Mouse (Mus musculus): ENCODE data around the gene Mcur1.

Mcur1 gene

GRCm38 (mm10) chr13:43524491-43525362 is 35.3 kb downstream of the Mcur1 start:
- DNase-seq: no peak

- no peak for DNase-seq
These were observed 36.0 kb downstream of the Mcur1 start for GRCm38 (mm10) chr13:43523906-43524480.

DNA sequence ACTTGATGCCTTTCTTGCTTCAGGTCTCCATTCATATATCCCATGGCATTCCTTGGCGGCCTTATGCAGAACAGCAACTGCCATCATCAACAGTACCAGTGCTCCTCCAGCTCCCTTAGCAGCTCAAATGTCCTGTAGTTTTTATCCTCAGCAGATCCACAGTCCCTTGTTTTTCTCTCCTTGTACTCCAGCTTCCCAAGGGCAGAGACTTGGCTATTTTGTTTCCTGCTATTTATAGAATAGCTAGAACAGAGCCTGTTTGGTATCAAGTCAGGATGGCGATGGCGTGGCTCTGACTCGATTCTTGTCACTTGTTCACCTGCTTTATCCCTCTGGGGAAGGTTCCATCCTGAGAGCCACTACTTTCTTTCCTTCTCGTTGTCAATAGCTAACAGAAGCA is 38.1 kb downstream of the Mcur1 start:
- DNase-seq: no peak

- DNase-seq: no peak
These were observed 40.7 kb downstream of the Mcur1 start for GRCm38 (mm10) chr13:43519251-43519650.

- DNase-seq: no peak
These were observed 42.6 kb downstream of the Mcur1 start for GRCm38 (mm10) chr13:43517371-43517770.

DNA sequence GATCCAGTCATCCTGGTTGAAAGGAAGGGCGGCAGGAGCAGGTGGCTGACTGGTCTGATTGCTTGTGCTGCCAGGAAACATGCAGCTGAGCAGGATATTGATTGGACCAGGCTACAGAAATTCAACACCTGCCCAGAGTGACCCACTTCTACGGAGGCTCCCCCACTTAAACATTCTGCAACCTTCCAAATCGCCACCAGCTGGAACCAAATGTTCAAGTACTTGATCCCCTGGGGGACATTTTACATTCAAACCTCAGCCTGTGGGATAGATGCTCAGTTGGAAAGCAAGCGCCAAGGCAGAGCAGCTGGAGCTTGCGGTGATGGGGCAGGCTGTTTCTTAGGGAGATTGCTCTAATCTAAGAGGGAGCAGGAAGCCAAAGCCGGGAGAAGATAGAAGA is 43.1 kb downstream of the Mcur1 start:
- DNase-seq: no peak

GRCm38 (mm10) chr13:43516119-43516518 is 43.9 kb downstream of the Mcur1 start:
- DNase-seq: no peak

DNA sequence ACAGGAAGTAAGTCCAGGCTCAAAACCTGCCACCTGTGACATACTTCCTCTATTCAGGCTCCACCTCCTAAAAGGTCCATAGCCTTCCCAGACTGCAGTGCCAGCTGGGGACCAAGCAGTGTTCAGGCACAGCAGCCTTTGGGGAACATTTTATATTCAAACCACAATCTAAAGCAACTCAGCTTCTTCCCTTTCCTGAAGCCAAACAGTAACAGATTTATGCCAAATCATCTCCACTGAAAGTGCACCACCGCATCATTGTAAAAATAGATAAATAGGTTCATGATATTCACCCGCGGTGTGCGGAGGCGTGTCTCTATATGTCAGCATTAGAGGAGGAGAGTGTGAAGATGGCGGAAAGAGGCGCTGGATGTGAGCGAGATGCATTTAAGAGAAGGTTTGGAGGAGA is 45.0 kb downstream of the Mcur1 start:
- no peak for DNase-seq

DNA sequence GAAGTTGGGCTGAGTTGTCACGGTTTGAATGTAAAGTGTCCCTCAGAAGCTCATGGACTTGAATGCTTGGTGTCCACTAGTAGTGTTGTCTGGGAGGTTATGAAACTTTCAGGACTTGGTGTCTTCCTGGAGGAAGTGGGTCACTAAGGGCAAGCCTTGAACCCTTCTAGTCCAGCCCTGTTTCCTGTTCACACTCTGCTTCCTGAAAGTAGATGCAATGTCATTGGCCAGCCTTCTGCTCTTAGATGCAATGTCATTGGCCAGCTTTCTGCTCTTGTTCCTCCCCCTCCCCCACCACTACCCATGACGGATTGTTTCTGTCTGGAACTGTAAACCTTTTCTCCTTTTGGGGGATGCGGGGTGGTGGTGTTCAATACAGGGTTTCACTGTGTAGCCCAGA is 47.3 kb downstream of the Mcur1 start:
- DNase-seq: no peak

DNA sequence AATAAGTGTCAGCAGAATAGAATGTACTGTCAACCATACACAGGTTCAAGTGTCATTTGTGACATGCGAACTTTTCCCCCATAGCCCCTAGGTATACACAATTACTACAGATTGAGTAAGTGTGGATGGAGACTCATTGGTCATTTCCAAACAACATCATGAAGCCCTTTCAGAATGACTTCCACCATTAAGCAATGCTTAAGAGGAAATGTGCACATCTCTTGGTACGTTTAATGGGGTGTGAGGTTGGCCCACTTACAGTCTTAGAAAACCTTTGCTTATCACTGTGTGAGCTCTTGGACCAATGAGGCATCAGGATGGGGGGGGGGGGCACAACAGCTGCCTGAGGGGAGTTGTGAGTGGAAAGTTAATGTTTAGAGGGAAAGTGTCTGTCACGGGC is 54.2 kb downstream of the Mcur1 start:
- DNase-seq: no peak

- peak; percentile 37 for DNase-seq
These were observed 56.6 kb downstream of the Mcur1 start for GRCm38 (mm10) chr13:43503395-43503850.

DNA sequence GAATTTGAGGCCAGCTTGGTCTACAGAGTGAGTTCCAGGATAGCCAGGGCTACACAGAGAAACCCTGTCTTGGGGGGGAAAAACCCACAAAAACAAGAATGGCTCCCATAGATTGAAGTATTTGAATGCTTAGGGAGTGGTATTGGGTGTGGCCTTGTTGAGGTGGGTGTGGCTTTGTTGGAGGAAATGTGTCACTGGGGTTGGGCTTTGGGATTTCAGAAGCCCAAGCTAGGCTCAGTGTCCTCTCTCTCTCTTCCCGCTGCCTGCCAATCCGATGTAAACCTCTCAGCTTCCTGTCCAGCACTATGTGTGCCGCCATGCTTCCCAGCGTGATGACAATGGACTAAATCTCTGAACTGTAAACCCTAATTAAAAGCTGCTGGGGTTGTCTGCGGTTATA is 58.4 kb downstream of the Mcur1 start:
- DNase-seq: no peak

DNA sequence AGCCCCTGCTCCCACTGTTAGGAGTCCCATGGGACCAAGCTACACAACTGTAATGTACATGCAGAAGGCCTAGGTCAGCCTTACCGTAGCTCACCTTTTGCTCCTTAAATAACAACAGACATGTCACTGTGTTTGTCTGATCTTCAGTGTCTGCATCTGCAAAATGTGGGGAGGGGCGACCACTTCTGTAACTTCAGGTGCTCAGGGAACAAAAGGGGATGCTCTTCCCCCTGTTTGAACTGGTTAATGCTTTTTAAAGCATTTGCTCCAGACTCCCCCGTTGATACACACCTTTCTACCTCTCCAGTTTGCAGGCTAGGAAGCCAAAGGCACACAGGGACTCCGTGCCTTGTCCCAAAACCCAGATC is 59.5 kb downstream of the Mcur1 start:
- no peak for DNase-seq

DNA sequence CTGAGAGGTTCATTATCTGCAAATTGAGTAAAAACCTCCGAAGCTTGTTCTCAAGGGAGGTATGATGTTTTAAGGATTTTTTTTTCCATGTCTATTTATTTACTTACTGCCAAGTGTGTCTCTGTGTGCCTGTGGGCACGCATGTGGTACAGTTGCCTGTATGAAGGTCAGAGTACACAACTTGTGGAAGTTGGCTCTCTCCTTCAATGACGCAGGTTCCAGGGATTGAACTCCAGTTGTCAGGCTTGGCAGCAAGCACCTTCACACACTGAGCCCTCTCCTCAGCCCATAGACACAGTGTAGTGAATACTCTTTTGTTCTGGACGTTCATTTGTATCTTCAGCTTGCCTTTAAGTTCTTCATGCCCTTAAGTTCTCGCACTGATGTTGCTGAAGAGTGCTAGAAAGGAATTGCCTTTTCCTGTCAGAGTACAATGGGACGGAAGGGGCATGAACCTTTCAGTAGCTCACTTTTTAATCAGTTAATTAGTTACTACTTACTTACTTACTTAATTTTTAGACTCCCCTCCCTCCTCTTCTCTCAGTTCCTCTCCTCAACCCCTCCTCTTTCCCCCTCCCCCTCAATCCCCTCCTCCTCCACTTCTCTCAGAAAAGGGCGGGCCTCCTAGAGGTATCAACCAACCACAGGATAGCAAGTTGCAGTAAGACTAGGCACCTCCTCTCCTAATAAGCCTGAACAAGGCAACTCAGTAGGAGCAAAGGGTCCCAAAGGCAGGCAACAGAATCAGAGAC is 60.1 kb downstream of the Mcur1 start:
- DNase-seq: peak; percentile 30

DNA sequence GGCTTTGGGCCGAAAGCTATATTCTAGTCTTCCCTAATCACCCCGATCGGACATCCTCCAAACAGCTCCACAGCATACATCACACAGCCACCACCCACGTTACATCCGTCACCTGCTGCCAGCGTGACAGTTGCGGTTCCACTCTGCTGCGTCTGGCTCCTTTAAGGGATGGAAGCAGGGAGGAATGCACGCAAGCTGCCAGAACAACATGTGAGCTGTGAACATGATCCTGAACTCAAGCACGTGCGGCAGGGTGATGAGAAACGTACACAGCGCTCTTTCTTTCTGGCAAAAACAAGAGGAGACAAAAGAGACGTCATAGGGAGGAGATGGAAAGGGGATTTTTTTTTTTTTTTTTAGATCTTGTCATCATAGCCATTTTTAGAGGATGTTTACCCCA is 61.1 kb downstream of the Mcur1 start:
- peak; percentile 58 for DNase-seq

DNA sequence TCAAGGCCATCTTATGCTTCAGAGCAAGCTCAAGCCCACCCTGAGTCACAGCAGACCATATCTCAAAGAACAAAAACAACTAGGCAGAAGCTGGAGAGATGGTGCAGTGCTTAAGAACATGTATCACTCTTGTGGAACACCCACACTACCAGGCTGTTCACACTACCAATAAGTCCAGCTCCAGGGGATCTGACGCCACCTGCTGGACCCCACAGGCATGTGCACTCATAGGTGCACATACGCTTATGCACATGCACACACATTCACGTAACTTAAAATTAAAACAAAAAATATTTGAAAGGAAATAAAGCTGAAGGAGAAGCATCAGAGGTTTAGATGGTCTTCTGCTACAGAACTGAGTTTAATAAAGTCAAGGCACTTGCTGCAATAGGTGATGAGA is 62.2 kb downstream of the Mcur1 start:
- DNase-seq: no peak

- no peak for DNase-seq
These were observed 63.3 kb downstream of the Mcur1 start for GRCm38 (mm10) chr13:43496660-43497059.

GRCm38 (mm10) chr13:43495645-43496044 is 64.3 kb downstream of the Mcur1 start:
- DNase-seq: no peak

GRCm38 (mm10) chr13:43493725-43494124 is 66.3 kb downstream of the Mcur1 start:
- no peak for DNase-seq

- DNase-seq: no peak
These were observed 66.9 kb downstream of the Mcur1 start for GRCm38 (mm10) chr13:43493058-43493481.
